Mouse (Mus musculus): ENCODE data around the gene Ifna5. TPM values are rescaled to one million over a fixed set of nuclear protein-coding genes. Genes with fewer than 3 reads are reported as not detected.

The Ifna5 gene
- polyA plus RNA-seq (2015; fragmentation: Nextera tagmentation; extraction: Ambion mirVana), result not detected in 2 replicates

DNA sequence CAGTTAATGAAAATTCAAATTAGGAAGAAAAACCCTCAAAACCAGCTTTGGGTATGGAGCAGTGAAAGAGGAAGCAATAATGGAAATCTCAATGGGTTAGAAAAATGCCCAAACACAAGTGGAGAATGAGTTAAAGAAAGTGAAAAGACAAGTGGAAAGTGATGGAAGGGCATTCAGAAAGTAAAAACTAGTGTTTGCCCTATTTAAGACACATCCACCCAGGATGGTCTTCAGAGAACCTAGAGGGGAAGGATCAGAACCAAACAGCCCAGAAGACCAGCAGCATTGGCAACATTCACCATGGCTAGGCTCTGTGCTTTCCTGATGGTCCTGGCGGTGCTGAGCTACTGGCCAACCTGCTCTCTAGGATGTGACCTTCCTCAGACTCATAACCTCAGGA is at the start of gene Ifna5:
TSS of gene Ifna5 (plus strand) at position 301 of the 400 bp plus-strand sequence.

DNA sequence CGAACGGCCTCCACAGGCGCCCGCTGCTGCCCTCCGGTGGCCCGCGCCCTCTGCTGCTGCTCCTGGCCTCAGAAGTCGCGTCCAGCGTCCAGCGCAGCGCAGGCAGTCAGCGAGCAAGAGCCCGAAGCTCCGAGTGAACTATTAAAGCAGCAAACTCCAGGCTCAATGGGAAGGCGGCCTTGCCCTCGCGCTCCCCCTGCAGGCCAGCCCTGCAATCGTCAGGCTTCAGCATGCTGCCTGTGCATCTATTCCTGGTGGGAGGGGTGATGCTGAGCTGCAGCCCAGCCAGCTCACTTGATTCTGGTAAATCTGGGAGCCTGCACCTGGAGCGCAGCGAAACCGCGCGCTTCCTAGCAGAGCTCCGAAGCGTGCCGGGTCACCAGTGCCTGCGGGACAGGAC is 46.9 kb upstream of the Ifna5 start, which contains the start of gene Gm13277:
TSS of gene Gm13277 (plus strand) at position 231 of the 400 bp plus-strand sequence.

DNA sequence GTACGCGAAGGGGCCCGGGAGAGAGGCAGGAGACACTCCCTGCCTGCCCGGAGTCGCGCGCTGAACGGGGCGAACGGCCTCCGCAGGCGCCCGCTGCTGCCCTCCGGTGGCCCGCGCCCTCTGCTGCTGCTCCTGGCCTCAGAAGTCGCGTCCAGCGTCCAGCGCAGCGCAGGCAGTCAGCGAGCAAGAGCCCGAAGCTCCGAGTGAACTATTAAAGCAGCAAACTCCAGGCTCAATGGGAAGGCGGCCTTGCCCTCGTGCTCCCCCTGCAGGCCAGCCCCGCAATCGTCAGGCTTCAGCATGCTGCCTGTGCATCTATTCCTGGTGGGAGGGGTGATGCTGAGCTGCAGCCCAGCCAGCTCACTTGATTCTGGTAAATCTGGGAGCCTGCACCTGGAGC is 44.1 kb upstream of the Ifna5 start, which contains the start of gene Gm13278:
TSS of gene Gm13278 (plus strand) at position 301 of the 400 bp plus-strand sequence.

DNA sequence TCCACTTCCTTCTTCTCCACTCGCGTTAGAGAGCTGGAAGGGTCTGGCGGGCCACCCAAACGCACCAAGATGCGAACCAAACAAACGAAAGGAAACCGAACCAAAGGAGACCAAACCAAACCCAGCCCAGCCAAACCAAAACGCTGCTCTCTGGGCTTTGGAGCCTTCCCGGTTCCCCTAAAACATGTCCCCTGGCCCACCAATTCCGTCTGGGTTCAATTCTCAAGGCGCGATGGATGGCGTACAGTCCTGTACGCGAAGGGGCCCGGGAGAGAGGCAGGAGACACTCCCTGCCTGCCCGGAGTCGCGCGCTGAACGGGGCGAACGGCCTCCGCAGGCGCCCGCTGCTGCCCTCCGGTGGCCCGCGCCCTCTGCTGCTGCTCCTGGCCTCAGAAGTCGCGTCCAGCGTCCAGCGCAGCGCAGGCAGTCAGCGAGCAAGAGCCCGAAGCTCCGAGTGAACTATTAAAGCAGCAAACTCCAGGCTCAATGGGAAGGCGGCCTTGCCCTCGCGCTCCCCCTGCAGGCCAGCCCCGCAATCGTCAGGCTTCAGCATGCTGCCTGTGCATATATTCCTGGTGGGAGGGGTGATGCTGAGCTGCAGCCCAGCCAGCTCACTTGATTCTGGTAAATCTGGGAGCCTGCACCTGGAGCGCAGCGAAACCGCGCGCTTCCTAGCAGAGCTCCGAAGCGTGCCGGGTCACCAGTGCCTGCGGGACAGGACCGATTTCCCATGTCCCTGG is 41.2 kb upstream of the Ifna5 start, which contains the start of gene Gm13275:
TSS of gene Gm13275 (plus strand) at position 552 of the 740 bp plus-strand sequence.

DNA sequence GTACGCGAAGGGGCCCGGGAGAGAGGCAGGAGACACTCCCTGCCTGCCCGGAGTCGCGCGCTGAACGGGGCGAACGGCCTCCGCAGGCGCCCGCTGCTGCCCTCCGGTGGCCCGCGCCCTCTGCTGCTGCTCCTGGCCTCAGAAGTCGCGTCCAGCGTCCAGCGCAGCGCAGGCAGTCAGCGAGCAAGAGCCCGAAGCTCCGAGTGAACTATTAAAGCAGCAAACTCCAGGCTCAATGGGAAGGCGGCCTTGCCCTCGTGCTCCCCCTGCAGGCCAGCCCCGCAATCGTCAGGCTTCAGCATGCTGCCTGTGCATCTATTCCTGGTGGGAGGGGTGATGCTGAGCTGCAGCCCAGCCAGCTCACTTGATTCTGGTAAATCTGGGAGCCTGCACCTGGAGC is 38.2 kb upstream of the Ifna5 start, which contains the start of gene Gm13279:
TSS of gene Gm13279 (plus strand) at position 301 of the 400 bp plus-strand sequence.

DNA sequence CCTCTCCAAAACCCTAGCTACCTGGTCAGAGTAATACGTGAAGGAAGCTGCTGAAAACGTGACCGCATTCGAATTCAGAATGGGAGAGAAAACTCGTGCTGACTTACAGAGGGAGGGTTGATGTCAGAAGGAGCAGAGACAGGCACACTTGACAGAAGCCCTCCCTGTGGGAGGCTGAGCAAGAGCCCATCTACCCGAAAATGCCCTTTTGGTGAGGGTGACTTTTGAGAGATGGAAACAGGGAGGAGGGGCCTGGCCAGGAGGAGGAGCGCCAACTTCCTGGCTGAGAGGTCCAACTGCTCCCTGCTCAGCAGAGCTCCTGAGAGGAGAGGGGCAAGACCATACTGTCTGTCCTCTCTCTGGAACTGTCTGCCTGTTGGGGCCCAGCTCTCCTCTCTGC is 36.0 kb upstream of the Ifna5 start, which contains the start of gene Gm13285:
TSS of gene Gm13285 (plus strand) at position 301 of the 400 bp plus-strand sequence.

DNA sequence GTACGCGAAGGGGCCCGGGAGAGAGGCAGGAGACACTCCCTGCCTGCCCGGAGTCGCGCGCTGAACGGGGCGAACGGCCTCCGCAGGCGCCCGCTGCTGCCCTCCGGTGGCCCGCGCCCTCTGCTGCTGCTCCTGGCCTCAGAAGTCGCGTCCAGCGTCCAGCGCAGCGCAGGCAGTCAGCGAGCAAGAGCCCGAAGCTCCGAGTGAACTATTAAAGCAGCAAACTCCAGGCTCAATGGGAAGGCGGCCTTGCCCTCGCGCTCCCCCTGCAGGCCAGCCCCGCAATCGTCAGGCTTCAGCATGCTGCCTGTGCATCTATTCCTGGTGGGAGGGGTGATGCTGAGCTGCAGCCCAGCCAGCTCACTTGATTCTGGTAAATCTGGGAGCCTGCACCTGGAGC is 32.4 kb upstream of the Ifna5 start, which contains the start of gene Gm13287:
TSS of gene Gm13287 (plus strand) at position 301 of the 400 bp plus-strand sequence.

DNA sequence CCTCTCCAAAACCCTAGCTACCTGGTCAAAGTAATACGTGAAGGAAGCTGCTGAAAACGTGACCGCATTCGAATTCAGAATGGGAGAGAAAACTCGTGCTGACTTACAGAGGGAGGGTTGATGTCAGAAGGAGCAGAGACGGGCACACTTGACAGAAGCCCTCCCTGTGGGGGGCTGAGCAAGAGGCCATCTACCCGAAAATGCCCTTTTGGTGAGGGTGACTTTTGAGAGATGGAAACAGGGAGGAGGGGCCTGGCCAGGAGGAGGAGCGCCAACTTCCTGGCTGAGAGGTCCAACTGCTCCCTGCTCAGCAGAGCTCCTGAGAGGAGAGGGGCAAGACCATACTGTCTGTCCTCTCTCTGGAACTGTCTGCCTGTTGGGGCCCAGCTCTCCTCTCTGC is 30.1 kb upstream of the Ifna5 start, which contains the start of gene Gm13288:
TSS of gene Gm13288 (plus strand) at position 301 of the 400 bp plus-strand sequence.

DNA sequence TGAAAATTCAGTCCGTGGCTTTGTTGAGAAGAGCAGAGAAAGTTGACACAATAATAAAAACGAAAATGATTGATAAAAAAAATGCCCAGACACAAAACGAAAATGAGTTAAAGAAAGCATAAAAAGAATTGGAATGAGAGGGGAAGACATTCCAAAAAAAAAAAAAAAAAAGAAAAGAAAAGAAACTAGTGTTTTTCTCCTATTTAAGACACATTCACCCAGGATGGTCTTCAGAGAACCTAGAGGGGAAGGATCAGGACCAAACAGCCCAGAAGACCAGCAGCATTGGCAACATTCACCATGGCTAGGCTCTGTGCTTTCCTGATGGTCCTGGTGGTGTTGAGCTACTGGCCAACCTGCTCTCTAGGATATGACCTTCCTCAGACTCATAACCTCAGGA is 19.4 kb upstream of the Ifna5 start, which contains the start of gene Ifna7:
TSS of gene Ifna7 (plus strand) at position 301 of the 400 bp plus-strand sequence.

DNA sequence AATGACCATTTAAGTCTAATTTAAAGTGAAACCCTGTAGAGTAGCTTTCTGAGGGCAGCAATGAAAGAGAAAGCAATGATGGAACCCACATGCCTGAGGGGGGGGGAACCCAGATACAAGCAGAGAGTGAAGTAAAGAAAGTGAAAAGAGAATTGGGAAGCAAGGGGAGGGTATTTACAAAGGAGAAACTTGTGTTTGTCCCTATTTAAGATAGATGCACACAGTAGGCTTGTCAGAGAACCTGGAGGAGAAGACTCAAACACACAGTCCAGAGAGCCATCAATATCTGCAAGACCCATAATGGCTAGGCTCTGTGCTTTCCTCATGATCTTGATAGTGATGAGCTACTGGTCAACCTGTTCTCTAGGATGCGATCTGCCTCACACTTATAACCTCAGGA is 15.7 kb upstream of the Ifna5 start, which contains the start of gene Ifna11:
TSS of gene Ifna11 (plus strand) at position 301 of the 400 bp plus-strand sequence.

DNA sequence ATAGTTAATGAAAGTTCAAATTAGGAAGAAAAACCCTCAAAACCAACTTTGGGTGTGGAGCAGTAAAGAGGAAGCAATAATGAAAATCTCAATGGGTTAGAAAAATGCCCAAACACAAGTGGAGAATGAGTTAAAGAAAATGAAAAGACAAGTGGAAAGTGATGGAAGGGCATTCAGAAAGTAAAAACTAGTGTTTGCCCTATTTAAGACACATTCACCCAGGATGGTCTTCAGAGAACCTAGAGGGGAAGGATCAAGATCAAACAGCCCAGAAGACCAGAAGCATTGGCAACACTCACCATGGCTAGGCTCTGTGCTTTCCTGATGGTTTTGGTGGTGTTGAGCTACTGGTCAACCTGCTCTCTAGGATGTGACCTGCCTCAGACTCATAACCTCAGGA is 8.2 kb upstream of the Ifna5 start, which contains the start of gene Ifna6:
TSS of gene Ifna6 (plus strand) at position 301 of the 400 bp plus-strand sequence.

DNA sequence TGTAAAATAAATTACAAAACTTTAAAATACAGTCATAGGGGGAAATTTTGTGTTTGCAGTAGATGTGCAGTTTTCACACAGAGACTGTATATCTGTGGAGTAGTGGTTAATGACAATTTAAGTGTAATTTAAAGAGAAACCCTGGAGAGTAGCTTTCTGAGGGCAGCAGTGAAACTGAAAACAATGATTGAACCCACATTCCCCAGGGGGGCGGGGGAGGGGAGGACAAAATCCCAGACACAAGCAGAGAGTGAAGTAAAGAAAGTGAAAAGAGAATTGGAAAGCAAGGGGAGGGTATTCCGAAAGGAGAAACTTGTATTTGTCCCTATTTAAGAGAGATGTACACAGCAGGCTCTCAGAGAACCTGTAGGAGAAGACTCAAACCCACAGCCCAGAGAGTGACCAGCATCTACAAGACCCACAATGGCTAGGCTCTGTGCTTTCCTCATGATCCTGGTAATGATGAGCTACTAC is 6.2 kb downstream of the Ifna5 start, which contains the start of gene Ifna4:
TSS of gene Ifna4 (plus strand) at position 424 of the 474 bp plus-strand sequence.

DNA sequence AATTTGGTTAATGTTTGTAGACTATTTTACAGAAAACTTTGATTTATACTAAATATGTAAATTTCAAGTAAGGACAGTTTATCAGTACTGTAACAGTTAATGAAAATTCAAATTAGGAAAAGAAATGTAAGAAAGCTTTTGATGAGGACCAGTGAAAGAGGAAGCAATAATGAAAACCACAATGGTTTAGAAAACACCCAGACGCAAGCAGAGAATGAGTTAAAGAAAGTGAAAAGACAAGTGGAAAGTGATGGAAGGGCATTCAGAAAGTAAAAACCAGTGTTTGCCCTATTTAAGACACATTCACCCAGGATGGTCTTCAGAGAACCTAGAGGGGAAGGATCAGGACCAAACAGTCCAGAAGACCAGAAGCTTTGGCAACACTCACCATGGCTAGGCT is 14.4 kb downstream of the Ifna5 start, which contains the start of gene Ifna1:
TSS of gene Ifna1 (plus strand) at position 390 of the 400 bp plus-strand sequence.

DNA sequence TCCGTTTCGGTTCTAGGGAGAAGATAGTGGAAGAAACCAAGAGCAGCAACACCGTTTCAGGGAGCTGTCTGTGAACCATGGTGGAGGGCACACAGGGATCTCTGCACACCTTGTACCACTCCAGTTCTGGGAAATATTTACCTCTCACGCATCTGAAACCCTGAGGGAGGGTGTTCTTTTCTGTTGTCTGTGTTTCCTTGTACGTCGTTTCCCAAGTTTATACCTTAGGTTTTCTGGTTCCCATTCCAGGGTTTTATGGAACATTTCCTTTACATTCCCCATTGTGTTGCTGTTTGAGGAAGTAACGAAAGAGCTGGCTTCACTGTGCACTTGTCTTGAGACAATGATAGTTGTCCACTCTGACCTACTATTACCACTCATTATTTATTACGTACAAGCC is 44.8 kb downstream of the Ifna5 start, which contains the start of gene Ifne:
TSS of gene Ifne (minus strand) at position 101 of the 400 bp plus-strand sequence.

Other genes with a start within 250 kb of the Ifna5 start
- not detected in 2 replicates for gene Ifna9, start 243.1 kb upstream of the Ifna5 start, polyA plus RNA-seq (2015; fragmentation: Nextera tagmentation; extraction: Ambion mirVana)
- not detected in 2 replicates for gene Ifna12, start 232.1 kb upstream of the Ifna5 start, polyA plus RNA-seq (2015; fragmentation: Nextera tagmentation; extraction: Ambion mirVana)
- not detected in 2 replicates for gene C87499, start 201.1 kb upstream of the Ifna5 start, polyA plus RNA-seq (2015; fragmentation: Nextera tagmentation; extraction: Ambion mirVana)
- gene Ifna13, start 191.1 kb upstream of the Ifna5 start, polyA plus RNA-seq (2015; fragmentation: Nextera tagmentation; extraction: Ambion mirVana), result not detected in 2 replicates
- gene Ifna16, start 158.6 kb upstream of the Ifna5 start, polyA plus RNA-seq (2015; fragmentation: Nextera tagmentation; extraction: Ambion mirVana), result not detected in 2 replicates
- gene Ifna2, start 151.6 kb upstream of the Ifna5 start, polyA plus RNA-seq (2015; fragmentation: Nextera tagmentation; extraction: Ambion mirVana), result not detected in 2 replicates
- gene Ifnab, start 144.2 kb upstream of the Ifna5 start, polyA plus RNA-seq (2015; fragmentation: Nextera tagmentation; extraction: Ambion mirVana), result not detected in 2 replicates
- gene Gm26566, start 113.7 kb upstream of the Ifna5 start, polyA plus RNA-seq (2015; fragmentation: Nextera tagmentation; extraction: Ambion mirVana), result 0.34 and 0.37 TPM in 2 replicates
- gene Klhl9, start 113.1 kb upstream of the Ifna5 start, polyA plus RNA-seq (2015; fragmentation: Nextera tagmentation; extraction: Ambion mirVana), result 47.0 and 61.7 TPM in 2 replicates
- not detected in 2 replicates for gene Gm13271, start 80.7 kb upstream of the Ifna5 start, polyA plus RNA-seq (2015; fragmentation: Nextera tagmentation; extraction: Ambion mirVana)
- gene Gm13283, start 75.4 kb upstream of the Ifna5 start, polyA plus RNA-seq (2015; fragmentation: Nextera tagmentation; extraction: Ambion mirVana), result 0.28 and 0.35 TPM in 2 replicates
- gene Gm13290, start 61.7 kb upstream of the Ifna5 start, polyA plus RNA-seq (2015; fragmentation: Nextera tagmentation; extraction: Ambion mirVana), result not detected in 2 replicates
- gene Gm13289, start 58.6 kb upstream of the Ifna5 start, polyA plus RNA-seq (2015; fragmentation: Nextera tagmentation; extraction: Ambion mirVana), result not detected in 2 replicates
- gene Gm13272, start 55.7 kb upstream of the Ifna5 start, polyA plus RNA-seq (2015; fragmentation: Nextera tagmentation; extraction: Ambion mirVana), result not detected in 2 replicates
- 0.17 and 0.28 TPM in 2 replicates for gene Ifnz, start 53.4 kb upstream of the Ifna5 start, polyA plus RNA-seq (2015; fragmentation: Nextera tagmentation; extraction: Ambion mirVana)
- not detected in 2 replicates for gene Gm13276, start 49.8 kb upstream of the Ifna5 start, polyA plus RNA-seq (2015; fragmentation: Nextera tagmentation; extraction: Ambion mirVana)
- not detected in 2 replicates for gene Gm13277, start 46.9 kb upstream of the Ifna5 start, polyA plus RNA-seq (2015; fragmentation: Nextera tagmentation; extraction: Ambion mirVana)
- gene Gm13278, start 44.0 kb upstream of the Ifna5 start, polyA plus RNA-seq (2015; fragmentation: Nextera tagmentation; extraction: Ambion mirVana), result not detected in 2 replicates
- not detected in 2 replicates for gene Gm13275, start 41.0 kb upstream of the Ifna5 start, polyA plus RNA-seq (2015; fragmentation: Nextera tagmentation; extraction: Ambion mirVana)
- not detected in 2 replicates for gene Gm13279, start 38.1 kb upstream of the Ifna5 start, polyA plus RNA-seq (2015; fragmentation: Nextera tagmentation; extraction: Ambion mirVana)
- 1.6 and 1.7 TPM in 2 replicates for gene Gm13285, start 35.9 kb upstream of the Ifna5 start, polyA plus RNA-seq (2015; fragmentation: Nextera tagmentation; extraction: Ambion mirVana)
- gene Gm13287, start 32.3 kb upstream of the Ifna5 start, polyA plus RNA-seq (2015; fragmentation: Nextera tagmentation; extraction: Ambion mirVana), result not detected in 2 replicates
- 0.21 TPM in 1 of 2 replicates, not detected in the other for gene Gm13288, start 30.0 kb upstream of the Ifna5 start, polyA plus RNA-seq (2015; fragmentation: Nextera tagmentation; extraction: Ambion mirVana)
- gene Ifna7, start 19.3 kb upstream of the Ifna5 start, polyA plus RNA-seq (2015; fragmentation: Nextera tagmentation; extraction: Ambion mirVana), result not detected in 2 replicates
- not detected in 2 replicates for gene Ifna11, start 15.6 kb upstream of the Ifna5 start, polyA plus RNA-seq (2015; fragmentation: Nextera tagmentation; extraction: Ambion mirVana)
- not detected in 2 replicates for gene Ifna6, start 8.1 kb upstream of the Ifna5 start, polyA plus RNA-seq (2015; fragmentation: Nextera tagmentation; extraction: Ambion mirVana)
- gene Ifna4, start 6.3 kb downstream of the Ifna5 start, polyA plus RNA-seq (2015; fragmentation: Nextera tagmentation; extraction: Ambion mirVana), result not detected in 2 replicates
- gene Ifna1, start 14.6 kb downstream of the Ifna5 start, polyA plus RNA-seq (2015; fragmentation: Nextera tagmentation; extraction: Ambion mirVana), result not detected in 2 replicates
- gene Ifne, start 44.7 kb downstream of the Ifna5 start, polyA plus RNA-seq (2015; fragmentation: Nextera tagmentation; extraction: Ambion mirVana), result not detected in 2 replicates